Mouse (Mus musculus): ENCODE measurements around the gene Micu1.

Gene Micu1

DNA sequence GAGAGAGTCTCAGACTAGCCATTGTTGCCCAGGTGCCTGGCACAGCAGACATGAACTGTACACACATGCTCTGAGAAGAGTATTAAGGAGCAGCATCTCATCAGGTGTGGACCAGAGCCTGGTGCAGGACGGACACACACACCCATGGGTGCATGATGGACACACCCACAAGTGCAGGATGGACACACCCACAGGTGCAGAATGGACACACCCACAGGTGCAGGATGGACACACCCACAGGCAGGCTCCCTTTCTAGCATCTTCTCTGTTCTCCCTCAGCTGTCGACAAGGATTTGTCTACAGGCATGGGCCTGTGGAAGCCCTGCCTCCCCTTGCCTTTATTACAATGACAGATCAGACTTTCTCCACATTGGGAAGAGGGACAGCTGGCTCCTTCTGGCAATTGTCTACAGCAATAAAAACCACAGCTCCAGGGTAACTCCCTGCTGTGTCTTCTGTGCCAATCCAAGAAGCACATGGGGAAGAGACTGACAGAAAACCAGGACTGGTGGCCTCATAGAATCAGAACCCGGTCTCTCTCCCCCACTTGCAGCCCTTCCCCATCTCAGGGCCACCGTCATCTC is 107.8 kb downstream of the Micu1 start:
- no peak for DNase-seq (ENCODE audit: low spot score in 2 of 2)

DNA sequence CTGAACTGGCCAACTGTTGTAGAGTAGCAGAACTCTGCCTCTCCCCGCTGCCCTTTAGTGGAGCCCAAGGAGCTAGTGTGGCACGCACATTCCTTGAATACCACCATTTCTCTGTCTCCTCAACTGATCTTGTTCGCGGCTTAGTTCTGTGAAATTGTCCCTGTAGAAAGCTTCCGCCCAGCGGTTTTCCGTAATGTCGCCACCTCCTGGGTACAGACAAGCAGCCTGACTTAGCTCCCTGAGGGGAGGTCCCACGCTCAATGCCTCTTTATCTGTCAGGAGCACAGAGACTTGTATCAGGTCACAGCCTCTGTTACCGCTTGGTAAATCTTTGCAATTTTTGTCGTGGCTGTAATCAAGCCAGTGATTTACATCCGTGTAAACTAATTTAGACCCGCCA is 110.7 kb downstream of the Micu1 start:
- DNase-seq (ENCODE audit: low spot score in 2 of 2): no peak

GRCm38 (mm10) chr10:59813759-59814158 is 111.5 kb downstream of the Micu1 start:
- no peak for DNase-seq (ENCODE audit: low spot score in 2 of 2)

DNA sequence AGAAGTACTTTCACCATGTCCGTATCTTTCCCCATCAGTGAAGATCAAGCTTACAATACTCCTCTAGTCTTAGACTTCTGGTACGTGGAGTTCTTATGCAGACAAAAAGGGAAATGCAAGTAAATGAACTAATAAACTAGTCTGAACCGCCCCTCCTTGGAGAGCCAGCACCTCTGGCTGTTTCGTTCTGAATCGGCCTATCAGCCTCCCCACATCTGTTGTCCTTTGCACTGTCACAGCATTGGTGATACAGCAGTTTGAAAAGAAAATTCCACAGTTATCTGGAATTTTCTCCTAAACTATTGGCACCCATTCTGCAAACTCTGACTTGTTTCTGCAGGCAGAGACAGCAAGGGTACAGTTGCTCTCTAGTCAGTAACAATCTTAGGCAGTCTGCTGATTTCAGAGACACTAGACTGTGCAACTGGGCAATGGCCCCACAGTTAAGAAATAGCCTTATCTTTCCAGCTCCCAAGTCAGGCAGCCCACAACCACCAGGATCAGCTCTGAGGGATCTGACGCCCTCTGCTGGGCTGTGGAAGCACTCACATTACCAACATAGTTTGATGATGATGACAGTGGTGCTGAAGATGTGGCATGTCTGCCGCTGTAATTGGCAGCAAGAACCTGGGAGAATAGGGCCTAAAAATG is 112.4 kb downstream of the Micu1 start:
- peak in 1 of 2 experiments; percentile 51 for DNase-seq (ENCODE audit: low spot score in 2 of 2)

- no peak for DNase-seq (ENCODE audit: low spot score in 2 of 2)
Observed at GRCm38 (mm10) chr10:59816569-59816968, 114.3 kb downstream of the Micu1 start.

GRCm38 (mm10) chr10:59817528-59817927 is 115.3 kb downstream of the Micu1 start:
- DNase-seq (ENCODE audit: low spot score in 2 of 2): no peak

- no peak for DNase-seq (ENCODE audit: low spot score in 2 of 2)
Observed at GRCm38 (mm10) chr10:59817991-59818390, 115.7 kb downstream of the Micu1 start.

DNA sequence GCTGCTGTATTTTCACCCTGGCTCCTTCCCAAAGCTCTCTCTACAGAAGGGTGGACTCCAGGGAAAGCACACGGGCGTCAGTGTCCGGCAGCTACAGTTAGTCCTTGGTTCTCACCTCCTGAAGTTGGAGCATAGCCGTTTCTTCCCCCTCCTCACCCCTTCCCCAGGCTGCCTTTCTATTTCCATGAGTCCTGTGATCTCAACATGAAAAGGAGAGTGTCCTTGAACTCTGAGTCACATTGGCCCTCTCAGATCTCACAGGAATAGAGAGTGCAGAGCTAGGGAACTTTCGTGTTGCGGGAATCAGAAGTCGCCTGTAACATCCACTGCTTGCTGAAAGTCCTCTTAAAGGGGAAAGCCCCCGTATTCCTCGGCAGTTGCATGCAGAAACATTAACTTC is 116.9 kb downstream of the Micu1 start:
- DNase-seq (ENCODE audit: low spot score in 2 of 2): no peak

DNA sequence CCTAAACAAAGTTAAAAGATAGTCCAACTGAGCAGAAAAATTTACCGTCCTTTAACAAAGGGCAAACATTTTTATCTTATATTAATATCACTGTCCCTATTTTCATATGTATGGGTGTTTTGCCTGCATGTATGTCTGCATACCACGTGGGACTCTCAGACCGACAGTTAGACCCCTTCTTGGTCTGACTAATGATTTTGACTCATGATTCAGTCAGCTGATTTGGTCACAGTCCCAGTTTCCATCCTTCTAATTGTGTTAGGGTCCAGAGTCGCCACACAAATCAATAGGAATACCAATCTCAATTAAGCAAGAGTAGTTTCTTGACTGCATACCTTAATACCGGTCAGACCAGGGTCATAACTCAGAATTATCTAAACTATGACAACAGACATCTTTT is 118.6 kb downstream of the Micu1 start:
- DNase-seq (ENCODE audit: low spot score in 2 of 2): no peak

DNA sequence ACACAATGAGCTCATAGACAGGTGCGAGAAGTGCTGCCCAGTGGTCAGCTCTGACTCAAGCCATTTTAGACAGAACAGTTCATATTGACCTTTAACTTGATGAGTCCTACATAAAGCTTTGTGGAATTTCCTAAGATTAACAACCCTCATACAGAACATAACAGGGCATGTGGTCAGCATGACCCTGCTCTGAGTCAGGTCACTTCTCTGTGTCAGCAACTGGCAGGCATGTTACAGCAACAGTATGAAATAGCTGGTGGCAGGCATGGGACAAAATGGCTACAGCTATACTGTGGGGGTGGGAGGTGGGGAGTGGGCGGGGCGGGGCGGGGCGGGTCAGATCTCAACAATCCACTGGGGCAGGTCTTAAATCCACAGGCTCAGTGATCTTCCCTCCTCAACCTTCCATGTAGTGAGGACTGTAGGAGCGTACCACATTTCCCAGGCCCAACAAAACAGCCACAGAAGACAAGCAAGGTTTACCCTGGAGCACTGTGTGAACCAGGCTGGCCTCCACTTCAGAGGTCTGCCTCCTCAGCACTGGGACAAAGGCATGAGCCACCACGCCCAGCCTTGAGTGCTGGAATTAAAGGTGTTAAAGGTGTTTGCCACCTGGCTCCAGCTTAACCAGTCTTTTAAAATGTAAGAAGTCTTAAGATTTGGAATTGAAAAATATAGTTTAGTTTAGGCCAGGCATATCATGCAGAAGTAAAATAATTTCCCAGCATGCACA is 119.2 kb downstream of the Micu1 start:
- DNase-seq (ENCODE audit: low spot score in 2 of 2): no peak

DNA sequence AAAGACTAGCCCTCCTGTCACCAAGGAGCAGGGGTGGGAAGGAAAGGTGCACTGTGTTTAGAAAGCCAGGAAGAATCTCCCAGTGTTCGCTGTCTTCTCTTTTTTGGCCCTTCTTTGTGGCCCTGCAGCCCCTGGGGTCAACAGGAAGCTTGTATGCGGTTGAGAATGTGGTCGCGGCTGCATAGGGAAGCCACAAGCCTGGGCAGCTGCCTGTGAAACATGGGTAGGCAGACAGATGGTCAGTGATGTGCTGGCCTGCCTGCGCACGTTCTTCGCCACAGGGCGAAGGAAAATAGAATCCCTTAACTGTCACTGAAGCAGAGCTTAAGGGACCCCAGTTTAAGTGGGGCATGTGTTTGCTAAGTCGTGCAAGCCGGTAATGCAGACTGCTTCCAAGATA is 120.6 kb downstream of the Micu1 start:
- DNase-seq (ENCODE audit: low spot score in 2 of 2): no peak

GRCm38 (mm10) chr10:59825137-59825812 is 123.0 kb downstream of the Micu1 start:
- peak in 1 of 2 experiments; percentile 44 for DNase-seq (ENCODE audit: low spot score in 2 of 2)

GRCm38 (mm10) chr10:59829886-59830285 is 127.6 kb downstream of the Micu1 start:
- no peak for DNase-seq (ENCODE audit: low spot score in 2 of 2)

- DNase-seq (ENCODE audit: low spot score in 2 of 2): no peak
Observed at GRCm38 (mm10) chr10:59831950-59832349, 129.7 kb downstream of the Micu1 start.

GRCm38 (mm10) chr10:59835301-59836155 is 133.3 kb downstream of the Micu1 start:
- DNase-seq (ENCODE audit: low spot score in 2 of 2): no peak

GRCm38 (mm10) chr10:59837490-59837889 is 135.2 kb downstream of the Micu1 start:
- DNase-seq (ENCODE audit: low spot score in 2 of 2): peak in 1 of 2 experiments; percentile 73

DNA sequence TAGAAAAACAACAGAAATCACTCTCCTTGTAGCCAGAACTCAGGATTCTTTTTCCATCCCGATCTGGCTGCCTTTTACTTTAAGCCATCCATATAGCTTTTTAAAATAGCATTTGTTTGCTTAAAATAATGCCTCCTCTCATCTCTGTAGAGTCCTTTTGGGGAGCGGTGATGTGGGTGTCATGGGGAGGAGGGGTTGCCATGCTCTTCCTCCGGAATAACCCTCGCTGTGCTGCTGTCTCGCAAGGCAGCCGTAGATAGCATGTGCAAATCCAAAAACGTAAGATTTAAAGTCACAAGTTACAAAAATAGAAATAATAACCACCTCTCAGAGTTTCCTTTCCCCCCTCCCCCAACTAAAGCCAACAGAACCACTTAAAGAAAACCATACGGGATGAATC is 139.2 kb downstream of the Micu1 start:
- DNase-seq (ENCODE audit: low spot score in 2 of 2): no peak

- DNase-seq (ENCODE audit: low spot score in 2 of 2): no peak
Observed at GRCm38 (mm10) chr10:59843125-59843524, 140.8 kb downstream of the Micu1 start.

DNA sequence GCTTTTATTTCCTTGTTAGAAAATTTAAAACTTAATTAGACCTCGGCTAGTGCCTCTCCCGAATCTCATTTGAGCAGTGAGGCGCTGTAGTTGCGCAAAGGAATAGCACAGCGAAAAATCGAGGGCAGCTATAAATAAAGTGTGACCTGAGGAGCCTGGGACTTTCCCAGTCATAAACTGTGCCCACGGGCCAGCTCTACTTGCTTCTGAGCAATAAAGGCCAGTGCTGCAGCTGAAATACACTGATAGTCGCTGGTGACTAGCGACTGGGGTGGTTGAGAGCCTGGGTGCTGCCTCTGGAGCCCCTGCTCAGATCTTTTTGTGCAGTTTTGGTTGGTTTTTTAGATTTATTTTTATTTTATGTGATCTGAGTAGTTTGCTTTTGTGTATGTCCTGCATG is 142.4 kb downstream of the Micu1 start:
- DNase-seq (ENCODE audit: low spot score in 2 of 2): no peak

GRCm38 (mm10) chr10:59846416-59846815 is 144.1 kb downstream of the Micu1 start:
- DNase-seq (ENCODE audit: low spot score in 2 of 2): no peak

DNA sequence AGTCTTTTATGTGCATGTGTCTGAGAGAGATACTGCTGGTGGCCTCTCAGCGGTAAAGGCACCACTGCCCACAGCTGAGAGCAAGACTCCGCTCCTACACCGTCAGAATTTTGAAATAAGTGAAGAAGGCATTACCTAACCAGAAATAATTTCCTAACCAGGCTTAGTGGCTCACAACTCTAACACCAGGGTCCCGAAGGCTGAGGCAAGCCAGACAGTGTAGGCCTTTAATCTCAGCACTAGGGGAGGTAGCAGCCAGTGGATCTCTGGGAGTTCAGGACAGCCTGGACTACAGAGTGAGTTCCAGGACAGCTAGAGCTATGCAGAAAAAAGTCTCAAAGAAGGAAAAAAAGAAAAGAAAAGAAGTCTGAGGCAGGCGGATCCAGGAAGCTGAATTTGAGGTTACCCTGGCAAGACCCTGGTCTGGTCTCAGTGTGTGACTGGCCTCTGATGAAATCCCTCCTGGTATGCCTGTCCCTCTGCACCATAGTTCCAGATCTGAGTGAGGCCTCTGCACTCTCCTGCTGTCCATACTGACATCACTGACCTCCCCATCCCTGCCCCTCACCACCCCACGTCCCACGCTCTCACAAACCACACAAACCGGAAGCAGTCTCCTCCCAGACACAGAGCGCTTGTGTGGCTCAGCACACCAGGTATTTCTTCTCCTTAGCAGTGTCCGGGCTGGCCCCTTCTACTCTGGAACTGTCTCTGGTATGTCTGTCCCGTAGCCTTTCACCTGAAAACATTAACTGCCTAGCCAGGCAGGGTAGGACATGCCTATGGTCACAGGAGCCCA is 146.0 kb downstream of the Micu1 start:
- no peak for DNase-seq (ENCODE audit: low spot score in 2 of 2)

Measured in urinary bladder, adult 18-20 months (tissue).